Mouse (Mus musculus): ENCODE measurements at regions not wholly inside any gene's neighbourhood (a gene's known extent, or its start where the extent isn't known, plus 50 kb on each side); places are given as distances from the start of the nearest gene placed in this dataset.

DNA sequence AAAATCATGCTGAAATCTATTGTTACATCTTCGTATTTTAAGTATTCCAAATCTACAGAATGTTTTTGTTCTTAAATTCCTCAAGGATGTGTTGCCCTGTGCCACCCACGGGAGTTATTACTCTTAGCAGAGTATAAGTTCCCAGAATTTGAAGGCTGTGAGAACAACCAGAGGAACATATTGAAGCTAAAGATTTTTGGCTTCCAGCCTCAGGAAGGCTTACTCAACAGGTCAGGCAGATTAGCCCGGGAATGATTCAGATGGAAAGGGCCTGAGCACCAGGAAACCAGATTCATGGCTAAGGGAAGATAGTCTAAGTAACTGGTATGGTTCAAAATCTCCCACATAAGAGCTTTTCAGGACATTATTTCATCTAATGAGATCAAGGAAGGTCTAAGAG, 145.4 kb downstream of the Gm9733 start:
- ATAC-seq (replicated peaks; ENCODE audit: low read depth, poor library complexity, severe bottlenecking) = no peak

DNA sequence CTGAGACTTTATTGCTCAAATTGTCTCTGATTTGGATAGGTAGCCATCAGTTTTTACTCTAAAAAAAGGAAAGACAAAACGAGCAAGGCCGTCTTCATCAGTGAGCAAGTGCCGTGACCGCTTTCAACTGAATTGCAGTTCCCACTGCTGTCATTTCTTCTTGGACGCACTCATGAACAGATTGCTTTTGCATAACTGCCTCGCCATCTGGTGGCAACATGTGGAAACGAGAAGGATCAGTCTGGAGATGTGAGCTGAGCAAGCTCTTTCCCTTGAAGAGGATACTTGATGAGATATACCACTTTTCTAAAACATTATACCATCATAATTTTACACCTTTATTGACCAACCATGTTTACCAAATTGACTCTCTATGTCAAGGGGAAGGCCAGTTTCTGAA, 137.7 kb downstream of the Gm9733 start:
- peak; percentile 93 for ATAC-seq (replicated peaks; ENCODE audit: low read depth, poor library complexity, severe bottlenecking)

GRCm38 (mm10) chr3:15196101-15196500, 136.0 kb downstream of the Gm9733 start:
- no peak for ATAC-seq (replicated peaks; ENCODE audit: low read depth, poor library complexity, severe bottlenecking)

GRCm38 (mm10) chr3:15198086-15198485, 134.0 kb downstream of the Gm9733 start:
- peak; percentile 63; the same call in 1 of the 2 replicates for ATAC-seq (replicated peaks; ENCODE audit: low read depth, poor library complexity, severe bottlenecking)

DNA sequence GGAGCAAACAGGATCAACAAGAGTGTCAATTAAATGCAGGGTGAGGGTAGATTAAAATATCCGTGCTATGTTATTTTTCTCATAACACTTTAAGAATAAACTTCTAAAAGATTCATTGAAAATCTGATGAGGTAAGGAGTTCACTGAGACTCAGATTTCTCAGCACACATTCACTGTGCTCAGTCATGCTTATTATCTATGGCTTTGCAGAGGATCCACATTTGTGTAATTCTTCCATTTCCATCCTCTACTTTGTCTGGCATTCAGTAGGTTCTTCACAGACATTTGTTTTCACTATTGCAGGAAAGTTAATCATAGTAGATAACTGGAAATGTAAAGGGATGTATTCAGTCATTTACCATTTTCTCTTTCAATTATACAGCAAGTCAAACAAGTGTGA, 131.8 kb downstream of the Gm9733 start:
- no peak for ATAC-seq (replicated peaks; ENCODE audit: low read depth, poor library complexity, severe bottlenecking)

DNA sequence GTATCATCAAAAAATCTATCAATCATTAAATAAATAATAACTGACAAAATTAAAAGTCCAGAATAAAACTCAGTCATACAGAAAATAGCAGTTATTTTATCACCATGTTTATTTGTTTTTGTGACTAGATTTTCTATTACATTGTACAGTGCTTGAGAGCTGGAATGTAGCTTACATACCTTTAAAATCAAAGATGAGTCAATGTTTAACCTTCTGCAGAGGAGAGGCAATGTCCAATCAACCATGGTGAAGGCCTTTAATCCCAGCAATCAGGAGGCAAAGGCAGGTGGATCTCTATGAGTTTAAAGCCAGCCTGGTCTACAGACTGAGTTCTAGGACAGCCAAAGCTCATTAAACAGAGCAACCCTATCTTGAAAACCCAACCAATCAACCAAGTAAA, 131.1 kb downstream of the Gm9733 start:
- no peak for ATAC-seq (replicated peaks; ENCODE audit: low read depth, poor library complexity, severe bottlenecking)

GRCm38 (mm10) chr3:15202760-15203159, 129.3 kb downstream of the Gm9733 start:
- peak; percentile 86 for ATAC-seq (replicated peaks; ENCODE audit: low read depth, poor library complexity, severe bottlenecking)

DNA sequence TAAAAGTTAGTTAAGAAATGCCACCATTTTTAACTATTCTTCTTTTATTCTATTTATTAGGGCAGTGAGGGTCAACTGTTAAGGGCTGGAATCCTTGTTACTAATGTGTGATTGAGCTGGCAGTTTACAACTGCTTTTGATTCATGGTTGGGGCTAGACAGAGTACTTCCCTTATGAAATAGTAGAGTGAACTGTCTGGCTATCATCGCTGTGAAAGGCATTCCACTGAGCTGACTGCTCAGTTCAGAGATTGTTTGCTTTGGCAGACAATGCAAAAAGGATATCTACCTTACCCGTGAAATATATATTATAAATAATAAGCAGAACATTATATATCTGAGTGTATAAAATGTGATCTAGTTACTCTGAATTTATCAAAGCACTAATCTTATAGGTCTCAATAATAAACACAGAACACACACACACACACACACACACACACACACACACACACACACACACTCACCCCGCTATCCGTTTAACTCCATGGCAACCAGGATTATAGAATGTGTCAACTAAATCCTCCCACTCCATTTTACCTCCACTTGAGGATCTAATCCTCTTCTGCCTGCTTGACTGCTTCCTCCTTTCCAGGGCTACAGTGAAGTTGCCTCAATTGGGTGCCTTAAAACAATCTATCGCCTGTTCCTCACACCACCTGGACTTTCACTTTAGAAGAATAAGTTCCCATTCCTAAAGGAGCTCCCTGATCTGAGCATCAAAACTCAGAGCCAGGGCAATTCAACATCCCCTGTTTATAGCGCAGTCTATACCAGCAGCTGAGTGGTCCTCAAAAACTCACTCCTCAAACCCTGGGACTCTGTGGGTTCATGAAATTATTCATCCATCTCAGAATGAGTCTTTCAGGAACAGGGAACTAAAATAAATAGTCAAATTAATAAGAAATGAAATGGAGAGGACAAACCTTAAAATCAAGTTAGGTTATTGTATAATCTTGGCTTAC, 126.6 kb downstream of the Gm9733 start:
- ATAC-seq (replicated peaks; ENCODE audit: low read depth, poor library complexity, severe bottlenecking) = no peak

DNA sequence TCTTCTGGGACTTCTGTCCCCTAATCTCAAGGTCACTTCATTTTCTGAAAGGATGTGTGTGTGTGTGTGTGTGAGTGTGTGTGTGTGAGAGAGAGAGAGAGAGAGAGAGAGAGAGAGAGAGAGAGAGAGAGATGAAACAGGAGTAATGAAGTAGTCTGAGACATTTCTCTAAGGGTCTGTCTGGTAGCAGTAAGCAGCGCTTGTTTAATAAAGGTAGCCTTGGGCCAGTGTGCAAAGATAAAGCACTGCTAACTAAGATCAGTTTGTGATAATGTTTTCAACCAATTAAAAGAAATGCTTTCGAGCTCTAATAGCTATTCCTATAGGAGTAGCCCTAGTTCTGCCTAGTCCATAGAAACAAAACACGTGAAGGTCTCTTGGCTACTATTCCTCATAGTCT, 119.7 kb downstream of the Gm9733 start:
- no peak for ATAC-seq (replicated peaks; ENCODE audit: low read depth, poor library complexity, severe bottlenecking)

DNA sequence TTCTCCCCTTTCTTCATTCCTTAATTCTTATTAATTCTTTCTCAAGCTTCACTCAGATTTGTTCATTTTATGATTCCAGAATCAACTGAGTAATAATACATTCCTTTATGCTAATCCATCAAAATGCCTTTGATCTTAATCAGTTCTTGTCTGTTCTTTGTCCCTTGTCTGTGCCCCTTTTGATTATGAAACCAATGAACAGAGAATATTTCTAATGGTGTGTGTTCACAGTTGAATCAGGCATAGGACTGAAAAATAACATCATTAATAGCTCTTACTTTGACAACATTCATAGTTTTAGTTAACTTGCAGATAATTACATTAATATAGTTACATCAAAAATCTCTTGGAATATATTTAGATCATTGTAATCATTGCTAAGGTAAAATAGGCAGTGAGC, 114.5 kb downstream of the Gm9733 start:
- ATAC-seq (replicated peaks; ENCODE audit: low read depth, poor library complexity, severe bottlenecking) = no peak

GRCm38 (mm10) chr3:15219275-15219674, 112.8 kb downstream of the Gm9733 start:
- ATAC-seq (replicated peaks; ENCODE audit: low read depth, poor library complexity, severe bottlenecking) = no peak

DNA sequence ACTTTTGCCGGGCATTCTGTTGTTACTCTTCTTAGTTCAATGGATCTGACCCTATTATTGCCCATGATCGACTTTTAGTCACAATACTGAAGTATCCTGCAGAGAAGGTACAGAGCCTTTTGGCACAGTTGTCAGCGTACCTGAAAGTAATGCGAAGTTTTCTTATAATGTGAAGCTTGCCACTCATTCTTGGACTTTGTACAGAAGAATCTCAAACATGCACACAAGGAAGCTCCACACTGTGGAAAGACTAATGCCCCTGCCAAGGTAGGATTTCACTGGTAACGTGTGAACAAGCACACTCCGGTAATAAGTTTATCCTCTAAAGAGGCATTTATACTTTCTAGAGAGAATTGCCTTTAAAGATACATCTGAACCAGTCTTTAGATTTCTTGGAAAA, 108.8 kb downstream of the Gm9733 start:
- no peak for ATAC-seq (replicated peaks; ENCODE audit: low read depth, poor library complexity, severe bottlenecking)

DNA sequence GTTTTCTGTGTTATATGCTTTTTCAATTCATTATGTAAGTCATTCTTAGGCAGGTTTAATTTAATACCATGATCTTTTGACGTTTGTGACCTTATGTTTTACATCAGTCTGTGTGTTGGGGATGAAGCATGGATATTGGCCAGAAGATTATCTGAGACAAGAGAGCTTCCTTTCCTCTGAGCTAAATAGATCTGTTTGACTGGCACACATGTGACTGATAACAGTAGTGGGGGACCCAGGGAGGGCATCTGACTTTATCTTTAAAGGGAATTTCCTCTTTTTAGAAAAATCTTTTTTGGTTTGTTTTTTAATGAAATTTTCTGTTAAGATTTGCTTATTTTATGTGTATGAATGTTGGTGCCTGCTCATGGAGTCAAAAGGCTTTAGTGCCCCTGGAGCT, 107.7 kb downstream of the Gm9733 start:
- ATAC-seq (replicated peaks; ENCODE audit: low read depth, poor library complexity, severe bottlenecking) = peak; percentile 62

DNA sequence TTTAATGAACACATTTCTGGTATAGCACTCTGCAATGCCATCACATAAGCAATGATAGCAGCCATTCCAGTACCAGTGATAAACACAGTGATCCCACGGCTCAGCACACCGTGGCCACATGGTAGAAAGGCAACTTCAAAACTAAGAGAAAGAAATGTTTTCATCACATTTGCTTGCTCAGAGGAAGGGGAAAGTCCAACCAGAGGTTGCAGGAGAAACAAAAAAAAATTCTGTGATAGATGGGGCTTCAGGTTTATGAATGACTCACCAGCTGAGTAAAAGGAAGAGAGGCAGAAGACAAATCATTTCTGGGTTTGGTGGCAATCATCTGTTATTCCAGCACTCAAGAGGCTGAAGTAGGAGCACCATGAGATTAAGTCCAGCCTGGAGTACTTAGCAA, 103.5 kb downstream of the Gm9733 start:
- ATAC-seq (replicated peaks; ENCODE audit: low read depth, poor library complexity, severe bottlenecking) = no peak

DNA sequence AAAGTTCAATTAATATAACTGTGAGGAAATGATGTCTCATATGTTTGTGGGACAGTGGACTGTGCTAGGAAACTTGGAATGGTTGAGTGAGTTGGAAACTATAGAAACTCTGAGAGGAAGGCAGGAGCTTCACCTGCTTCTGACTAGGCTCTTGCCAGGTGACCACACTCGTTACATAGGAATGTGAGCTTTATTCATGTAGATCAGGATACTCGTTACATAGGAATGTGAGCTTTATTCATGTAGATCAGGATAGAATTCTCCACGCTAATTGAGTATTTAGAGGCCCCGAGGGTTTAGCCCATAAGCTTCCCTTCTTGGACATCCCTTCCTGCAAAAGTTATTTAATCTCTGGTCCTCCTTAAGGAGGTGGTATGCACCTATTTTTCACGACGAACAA, 101.9 kb downstream of the Gm9733 start:
- ATAC-seq (replicated peaks; ENCODE audit: low read depth, poor library complexity, severe bottlenecking) = no peak

GRCm38 (mm10) chr3:15231433-15231832, 100.7 kb downstream of the Gm9733 start:
- ATAC-seq (replicated peaks; ENCODE audit: low read depth, poor library complexity, severe bottlenecking) = peak; percentile 95

GRCm38 (mm10) chr3:15237817-15238432, 94.2 kb downstream of the Gm9733 start:
- ATAC-seq (replicated peaks; ENCODE audit: low read depth, poor library complexity, severe bottlenecking) = no peak

GRCm38 (mm10) chr3:15242388-15242787, 89.7 kb downstream of the Gm9733 start:
- ATAC-seq (replicated peaks; ENCODE audit: low read depth, poor library complexity, severe bottlenecking) = peak; percentile 45

- ATAC-seq (replicated peaks; ENCODE audit: low read depth, poor library complexity, severe bottlenecking) = peak; percentile 42; the same call in 1 of the 2 replicates
Measured at GRCm38 (mm10) chr3:15243584-15243983, 88.5 kb downstream of the Gm9733 start.

GRCm38 (mm10) chr3:15244999-15245398, 87.1 kb downstream of the Gm9733 start:
- peak; percentile 96 for ATAC-seq (replicated peaks; ENCODE audit: low read depth, poor library complexity, severe bottlenecking)

Data from common myeloid progenitor, adult 5-6 weeks (primary cell).